Mouse (Mus musculus): Measurements from ENCODE around the gene Ltbp2. TPM values are rescaled to one million over a fixed set of nuclear protein-coding genes. Genes with fewer than 3 reads are reported as not detected.
A peak's percentile ranks its signal among the peaks of the same experiment; 100 is the strongest.

Gene Ltbp2
- polyA plus RNA-seq, 1 experiment from 2014 or later, result 2.9 TPM

- Histone ChIP-seq H3K36me3 (ENCODE audit: control insufficient read depth, insufficient read depth, low read length) (no peaks in the 10 kb centered on the region), H3K27ac (replicated peaks in 1 of 2; ENCODE audit: control insufficient read depth in 1 of 2, insufficient read depth in 1 of 2, low read depth in 2 of 2, low read length in 2 of 2) (no peak overlapping the region), H3K9me3 (ENCODE audit: control insufficient read depth, low read length) (no peaks in the 10 kb centered on the region), H3K4me1 (ENCODE audit: control insufficient read depth in 2 of 2, insufficient read depth in 2 of 2, low read length in 2 of 2) (peaks cover 2 to 19% of the 10 kb centered on the region in 2 experiments; a peak in 3 of 4 replicates), H3K27me3 (ENCODE audit: control insufficient read depth, insufficient read depth, low read length) (peaks cover 67% of the 10 kb centered on the region), H3K9ac (ENCODE audit: low read length) (peak overlapping the region; percentile 64), H3K4me2 (ENCODE audit: low read length) (peak overlapping the region; percentile 79), H3K4me3 (ENCODE audit: control insufficient read depth in 1 of 2, insufficient read depth in 1 of 2, low read depth in 1 of 2, low read length in 2 of 2) (peak overlapping the region; percentile 38 to 45)
- WGBS, result under 1% methylated on average over 59 of the region's 59 CpGs
- no peak for ATAC-seq (ENCODE audit: insufficient number of reproducible peaks, insufficient read depth, low FRiP score, low read depth)
These were observed 411 bp downstream of the Ltbp2 start for GRCm38 (mm10) chr12:84875761-84876480.

- no peaks in the 10 kb centered on the region for H3K9me3 ChIP-seq (ENCODE audit: control insufficient read depth, low read length)
- WGBS, result 0% methylated on average over 3 of the region's 3 CpGs
- no peaks in the 10 kb centered on the region for H3K36me3 ChIP-seq (ENCODE audit: control insufficient read depth, insufficient read depth, low read length)
- peaks cover 2 to 19% of the 10 kb centered on the region in 2 experiments; a peak in 3 of 4 replicates for H3K4me1 ChIP-seq (ENCODE audit: control insufficient read depth in 2 of 2, insufficient read depth in 2 of 2, low read length in 2 of 2)
- peaks cover 58% of the 10 kb centered on the region for H3K27me3 ChIP-seq (ENCODE audit: control insufficient read depth, insufficient read depth, low read length)
- no peak overlapping the region for H3K4me3 ChIP-seq (ENCODE audit: control insufficient read depth in 1 of 2, insufficient read depth in 1 of 2, low read depth in 1 of 2, low read length in 2 of 2)
- H3K4me2 ChIP-seq (ENCODE audit: low read length), result no peak overlapping the region
- H3K27ac ChIP-seq (replicated peaks in 1 of 2; ENCODE audit: control insufficient read depth in 1 of 2, insufficient read depth in 1 of 2, low read depth in 2 of 2, low read length in 2 of 2), result no peak overlapping the region
- ATAC-seq (ENCODE audit: insufficient number of reproducible peaks, insufficient read depth, low FRiP score, low read depth), result no peak
- H3K9ac ChIP-seq (ENCODE audit: low read length), result no peak overlapping the region
These were observed 2.9 kb downstream of the Ltbp2 start for GRCm38 (mm10) chr12:84873434-84873833.

GRCm38 (mm10) chr12:84872310-84872709, 4.0 kb downstream of the Ltbp2 start:
- H3K4me2 ChIP-seq (ENCODE audit: low read length), result no peak overlapping the region
- ATAC-seq (ENCODE audit: insufficient number of reproducible peaks, insufficient read depth, low FRiP score, low read depth), result no peak
- no peak overlapping the region for H3K9ac ChIP-seq (ENCODE audit: low read length)
- peaks cover 51% of the 10 kb centered on the region for H3K27me3 ChIP-seq (ENCODE audit: control insufficient read depth, insufficient read depth, low read length)
- H3K36me3 ChIP-seq (ENCODE audit: control insufficient read depth, insufficient read depth, low read length), result no peaks in the 10 kb centered on the region
- peaks cover 2 to 19% of the 10 kb centered on the region in 2 experiments; a peak in 3 of 4 replicates for H3K4me1 ChIP-seq (ENCODE audit: control insufficient read depth in 2 of 2, insufficient read depth in 2 of 2, low read length in 2 of 2)
- no peak overlapping the region for H3K27ac ChIP-seq (replicated peaks in 1 of 2; ENCODE audit: control insufficient read depth in 1 of 2, insufficient read depth in 1 of 2, low read depth in 2 of 2, low read length in 2 of 2)
- H3K9me3 ChIP-seq (ENCODE audit: control insufficient read depth, low read length), result no peaks in the 10 kb centered on the region
- WGBS, result 62% methylated on average over 2 of the region's 2 CpGs
- H3K4me3 ChIP-seq (ENCODE audit: control insufficient read depth in 1 of 2, insufficient read depth in 1 of 2, low read depth in 1 of 2, low read length in 2 of 2), result no peak overlapping the region

GRCm38 (mm10) chr12:84865431-84865830, 10.9 kb downstream of the Ltbp2 start:
- no peak for ATAC-seq (ENCODE audit: insufficient number of reproducible peaks, insufficient read depth, low FRiP score, low read depth)
- H3K9ac ChIP-seq (ENCODE audit: low read length), result no peak overlapping the region
- no peaks in the 10 kb centered on the region for H3K36me3 ChIP-seq (ENCODE audit: control insufficient read depth, insufficient read depth, low read length)
- peaks cover 20% of the 10 kb centered on the region for H3K27me3 ChIP-seq (ENCODE audit: control insufficient read depth, insufficient read depth, low read length)
- 79% methylated on average over 9 of the region's 9 CpGs for WGBS
- H3K27ac ChIP-seq (replicated peaks in 1 of 2; ENCODE audit: control insufficient read depth in 1 of 2, insufficient read depth in 1 of 2, low read depth in 2 of 2, low read length in 2 of 2), result no peak overlapping the region
- no peak overlapping the region for H3K4me3 ChIP-seq (ENCODE audit: control insufficient read depth in 1 of 2, insufficient read depth in 1 of 2, low read depth in 1 of 2, low read length in 2 of 2)
- no peak overlapping the region for H3K4me2 ChIP-seq (ENCODE audit: low read length)
- H3K4me1 ChIP-seq (ENCODE audit: control insufficient read depth in 2 of 2, insufficient read depth in 2 of 2, low read length in 2 of 2), result no peaks in the 10 kb centered on the region
- H3K9me3 ChIP-seq (ENCODE audit: control insufficient read depth, low read length), result no peaks in the 10 kb centered on the region

GRCm38 (mm10) chr12:84864801-84865200, 11.5 kb downstream of the Ltbp2 start:
- Histone ChIP-seq H3K36me3 (ENCODE audit: control insufficient read depth, insufficient read depth, low read length) (no peaks in the 10 kb centered on the region), H3K9me3 (ENCODE audit: control insufficient read depth, low read length) (no peaks in the 10 kb centered on the region), H3K4me3 (ENCODE audit: control insufficient read depth in 1 of 2, insufficient read depth in 1 of 2, low read depth in 1 of 2, low read length in 2 of 2) (no peak overlapping the region), H3K4me2 (ENCODE audit: low read length) (no peak overlapping the region), H3K27me3 (ENCODE audit: control insufficient read depth, insufficient read depth, low read length) (peaks cover 15% of the 10 kb centered on the region), H3K27ac (replicated peaks in 1 of 2; ENCODE audit: control insufficient read depth in 1 of 2, insufficient read depth in 1 of 2, low read depth in 2 of 2, low read length in 2 of 2) (no peak overlapping the region), H3K9ac (ENCODE audit: low read length) (no peak overlapping the region), H3K4me1 (ENCODE audit: control insufficient read depth in 2 of 2, insufficient read depth in 2 of 2, low read length in 2 of 2) (no peaks in the 10 kb centered on the region)
- WGBS, result 52% methylated on average over 7 of the region's 7 CpGs
- no peak for ATAC-seq (ENCODE audit: insufficient number of reproducible peaks, insufficient read depth, low FRiP score, low read depth)

GRCm38 (mm10) chr12:84863196-84863595, 13.1 kb downstream of the Ltbp2 start:
- Histone ChIP-seq H3K4me1 (ENCODE audit: control insufficient read depth in 2 of 2, insufficient read depth in 2 of 2, low read length in 2 of 2) (no peaks in the 10 kb centered on the region), H3K27me3 (ENCODE audit: control insufficient read depth, insufficient read depth, low read length) (peaks cover 14% of the 10 kb centered on the region), H3K27ac (replicated peaks in 1 of 2; ENCODE audit: control insufficient read depth in 1 of 2, insufficient read depth in 1 of 2, low read depth in 2 of 2, low read length in 2 of 2) (no peak overlapping the region), H3K9ac (ENCODE audit: low read length) (no peak overlapping the region), H3K4me2 (ENCODE audit: low read length) (no peak overlapping the region), H3K9me3 (ENCODE audit: control insufficient read depth, low read length) (no peaks in the 10 kb centered on the region), H3K36me3 (ENCODE audit: control insufficient read depth, insufficient read depth, low read length) (no peaks in the 10 kb centered on the region), H3K4me3 (ENCODE audit: control insufficient read depth in 1 of 2, insufficient read depth in 1 of 2, low read depth in 1 of 2, low read length in 2 of 2) (no peak overlapping the region)
- no peak for ATAC-seq (ENCODE audit: insufficient number of reproducible peaks, insufficient read depth, low FRiP score, low read depth)
- 58% methylated on average over 5 of the region's 5 CpGs for WGBS

GRCm38 (mm10) chr12:84862136-84862910, 14.0 kb downstream of the Ltbp2 start:
- Histone ChIP-seq H3K9ac (ENCODE audit: low read length) (no peak overlapping the region), H3K9me3 (ENCODE audit: control insufficient read depth, low read length) (no peaks in the 10 kb centered on the region), H3K4me3 (ENCODE audit: control insufficient read depth in 1 of 2, insufficient read depth in 1 of 2, low read depth in 1 of 2, low read length in 2 of 2) (no peak overlapping the region), H3K36me3 (ENCODE audit: control insufficient read depth, insufficient read depth, low read length) (no peaks in the 10 kb centered on the region), H3K27ac (replicated peaks in 1 of 2; ENCODE audit: control insufficient read depth in 1 of 2, insufficient read depth in 1 of 2, low read depth in 2 of 2, low read length in 2 of 2) (0 out of 4 replicates have a peak overlapping the region, but pooled peaks of 1 of the 2 experiments have one; percentile 8), H3K4me1 (ENCODE audit: control insufficient read depth in 2 of 2, insufficient read depth in 2 of 2, low read length in 2 of 2) (no peaks in the 10 kb centered on the region), H3K4me2 (ENCODE audit: low read length) (no peak overlapping the region), H3K27me3 (ENCODE audit: control insufficient read depth, insufficient read depth, low read length) (peaks cover 12% of the 10 kb centered on the region)
- no peak for ATAC-seq (ENCODE audit: insufficient number of reproducible peaks, insufficient read depth, low FRiP score, low read depth)
- WGBS, result 67% methylated on average over 14 of the region's 14 CpGs

Data from heart, embryonic 14.5 days (tissue).